Mouse (Mus musculus): ENCODE measurements around the gene Wdr59.

DNA sequence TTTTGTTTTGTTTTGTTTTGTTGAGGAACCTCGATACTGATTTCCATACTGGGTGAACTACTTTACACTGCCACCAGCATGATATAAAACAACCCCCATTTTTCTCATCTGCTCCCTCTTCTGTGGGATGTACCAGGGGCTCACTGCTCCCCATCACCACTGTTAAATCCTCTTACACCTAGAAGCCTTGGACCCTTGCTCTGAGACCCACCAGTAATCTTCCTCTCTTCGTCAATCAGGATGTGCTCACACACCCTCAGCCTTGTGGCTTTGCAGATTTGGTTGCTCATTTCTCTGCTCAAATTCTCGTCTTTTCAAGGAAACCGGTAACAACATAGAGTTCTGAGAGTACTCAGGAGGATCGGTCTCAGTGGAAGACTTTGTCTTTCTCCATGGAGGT is 6.2 kb upstream of the Wdr59 start:
- TF ChIP-seq CTCF (IDR thresholded peaks at IDR 0.05; ENCODE audit: low read depth, low read length) = no peak
- no peak for TF ChIP-seq POLR2A (IDR thresholded peaks at IDR 0.05; ENCODE audit: borderline replicate concordance, low read depth, low read length)

Data from bone marrow macrophage, adult 2 months (primary cell).